Mouse (Mus musculus) bone marrow macrophage, adult 2 months (primary cell): ENCODE measurements at regions not wholly inside any gene's neighbourhood (a gene's known extent, or its start where the extent isn't known, plus 50 kb on each side); places are given as distances from the start of the nearest gene placed in this dataset.

Source experiments
- CTCF ChIP-seq: IDR thresholded peaks from 2 replicates; pipeline ENCODE4 v1.5.1; 2012; ENCODE audit warnings: low read depth, mild to moderate bottlenecking, low read length, moderate library complexity
- POLR2A ChIP-seq: IDR thresholded peaks from 2 replicates; pipeline ENCODE4 v1.6.1; 2012; ENCODE audit warnings: mild to moderate bottlenecking, low read depth, low read length, borderline replicate concordance

DNA sequence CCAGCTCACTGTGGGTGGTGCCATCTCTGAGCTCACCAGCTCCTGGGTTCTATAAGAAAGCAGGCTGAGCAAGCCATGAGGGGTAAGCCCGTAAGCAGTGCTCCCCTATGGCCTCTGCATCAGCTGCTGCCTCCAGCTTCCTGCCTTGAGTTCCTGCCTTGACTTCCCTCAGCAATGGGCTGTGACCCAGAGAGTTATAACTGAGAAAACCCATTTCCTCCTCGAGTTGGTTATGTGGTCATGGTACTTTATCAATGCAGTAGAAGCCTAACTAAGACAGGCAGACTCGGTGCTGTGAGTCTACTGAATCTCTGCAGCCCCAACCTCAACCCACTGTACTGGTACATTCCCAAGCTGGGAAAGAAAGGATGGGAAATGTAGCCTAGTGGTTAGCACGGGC, 162.2 kb upstream of the Ubl3 start:
- TF ChIP-seq POLR2A (no peak), CTCF (no peak)
